Mouse (Mus musculus): ENCODE measurements around the gene Pacsin2. TPM values are rescaled to one million over a fixed set of nuclear protein-coding genes. Genes with fewer than 3 reads are reported as not detected.
"Not testable (repeated sequence)": the region's sequence is repeated elsewhere in the genome, so short reads cannot be mapped to it uniquely, and the experiment has no call there.

Pacsin2 gene
- polyA plus RNA-seq, 1 experiment from 2014 or later = 63.8 TPM

GRCm38 (mm10) chr15:83411616-83412015, 52.8 kb downstream of the Pacsin2 start:
- H3K4me3 ChIP-seq (ENCODE audit: low read depth, low read length) = no peak overlapping the region
- no peak for TF ChIP-seq CTCF (IDR thresholded peaks at IDR 0.05; ENCODE audit: low read depth)
- no peak overlapping the region for H3K4me2 ChIP-seq
- DNase-seq = peak; percentile 61
- no peaks in the 10 kb centered on the region for H3K36me3 ChIP-seq (ENCODE audit: insufficient read depth)
- peak overlapping the region; percentile 85 for H3K27ac ChIP-seq (ENCODE audit: low read depth)
- no peaks in the 10 kb centered on the region for H3K9me3 ChIP-seq (ENCODE audit: low read depth, low read length)
- H3K9ac ChIP-seq = no peak overlapping the region
- H3K27me3 ChIP-seq (ENCODE audit: insufficient read depth, low read length) = no peaks in the 10 kb centered on the region
- ATAC-seq (ENCODE audit: insufficient read depth) = peak; percentile 61
- 65% methylated on average over 4 of the region's 4 CpGs for WGBS
- H3K4me1 ChIP-seq (ENCODE audit: insufficient read depth) = peaks cover 10% of the 10 kb centered on the region

GRCm38 (mm10) chr15:83410735-83411134, 53.7 kb downstream of the Pacsin2 start:
- Histone ChIP-seq H3K4me3 (ENCODE audit: low read depth, low read length) (no peak overlapping the region), H3K36me3 (ENCODE audit: insufficient read depth) (no peaks in the 10 kb centered on the region), H3K4me2 (no peak overlapping the region), H3K27me3 (ENCODE audit: insufficient read depth, low read length) (no peaks in the 10 kb centered on the region), H3K4me1 (ENCODE audit: insufficient read depth) (peaks cover 10% of the 10 kb centered on the region), H3K9ac (no peak overlapping the region), H3K27ac (ENCODE audit: low read depth) (peak overlapping the region; percentile 85), H3K9me3 (ENCODE audit: low read depth, low read length) (no peaks in the 10 kb centered on the region)
- no peak for TF ChIP-seq CTCF (IDR thresholded peaks at IDR 0.05; ENCODE audit: low read depth)
- no peak for ATAC-seq (ENCODE audit: insufficient read depth)
- WGBS = 58% methylated on average over 4 of the region's 4 CpGs
- DNase-seq = no peak

- H3K9me3 ChIP-seq (ENCODE audit: low read depth, low read length) = no peaks in the 10 kb centered on the region
- H3K4me1 ChIP-seq (ENCODE audit: insufficient read depth) = peaks cover 10% of the 10 kb centered on the region
- H3K27ac ChIP-seq (ENCODE audit: low read depth) = peak overlapping the region; percentile 85; the same call in 1 of the 2 replicates
- no peaks in the 10 kb centered on the region for H3K36me3 ChIP-seq (ENCODE audit: insufficient read depth)
- no peak for TF ChIP-seq CTCF (IDR thresholded peaks at IDR 0.05; ENCODE audit: low read depth)
- H3K4me2 ChIP-seq = no peak overlapping the region
- 31% methylated on average over 6 of the region's 6 CpGs for WGBS
- ATAC-seq (ENCODE audit: insufficient read depth) (no peak), DNase-seq (no peak)
- H3K4me3 ChIP-seq (ENCODE audit: low read depth, low read length) = no peak overlapping the region
- H3K9ac ChIP-seq = no peak overlapping the region
- H3K27me3 ChIP-seq (ENCODE audit: insufficient read depth, low read length) = no peaks in the 10 kb centered on the region
Observed at GRCm38 (mm10) chr15:83410270-83410669, 54.1 kb downstream of the Pacsin2 start.

- Histone ChIP-seq H3K9me3 (ENCODE audit: low read depth, low read length) (no peaks in the 10 kb centered on the region), H3K4me1 (ENCODE audit: insufficient read depth) (peaks cover 10% of the 10 kb centered on the region), H3K9ac (no peak overlapping the region), H3K36me3 (ENCODE audit: insufficient read depth) (no peaks in the 10 kb centered on the region), H3K27me3 (ENCODE audit: insufficient read depth, low read length) (no peaks in the 10 kb centered on the region), H3K4me2 (no peak overlapping the region), H3K4me3 (ENCODE audit: low read depth, low read length) (no peak overlapping the region), H3K27ac (ENCODE audit: low read depth) (peak overlapping the region; percentile 70)
- peak; percentile 34; the same call in 1 of the 2 replicates for TF ChIP-seq CTCF (IDR thresholded peaks at IDR 0.05; ENCODE audit: low read depth)
- no peak for DNase-seq
- WGBS = 57% methylated on average over 8 of the region's 8 CpGs
- ATAC-seq (ENCODE audit: insufficient read depth) = peak; percentile 29; the same call in 1 of the 2 replicates
Observed at GRCm38 (mm10) chr15:83408692-83409442, 55.5 kb downstream of the Pacsin2 start.

- Histone ChIP-seq H3K27me3 (ENCODE audit: insufficient read depth, low read length) (no peaks in the 10 kb centered on the region), H3K36me3 (ENCODE audit: insufficient read depth) (no peaks in the 10 kb centered on the region), H3K9me3 (ENCODE audit: low read depth, low read length) (no peaks in the 10 kb centered on the region), H3K9ac (no peak overlapping the region), H3K27ac (ENCODE audit: low read depth) (peak overlapping the region; percentile 70; the same call in 1 of the 2 replicates), H3K4me3 (ENCODE audit: low read depth, low read length) (no peak overlapping the region), H3K4me2 (no peak overlapping the region), H3K4me1 (ENCODE audit: insufficient read depth) (peaks cover 10% of the 10 kb centered on the region)
- no peak for ATAC-seq (ENCODE audit: insufficient read depth)
- DNase-seq = no peak
- TF ChIP-seq CTCF (IDR thresholded peaks at IDR 0.05; ENCODE audit: low read depth) = no peak
- WGBS = 77% methylated on average over 5 of the region's 5 CpGs
Observed at GRCm38 (mm10) chr15:83408216-83408615, 56.2 kb downstream of the Pacsin2 start.

GRCm38 (mm10) chr15:83407502-83407901, 56.9 kb downstream of the Pacsin2 start:
- TF ChIP-seq CTCF (IDR thresholded peaks at IDR 0.05; ENCODE audit: low read depth) = no peak
- WGBS = 73% methylated on average over 5 of the region's 5 CpGs
- no peak overlapping the region; the same call in 1 of the 2 replicates for H3K27ac ChIP-seq (ENCODE audit: low read depth)
- H3K36me3 ChIP-seq (ENCODE audit: insufficient read depth) = no peaks in the 10 kb centered on the region
- no peaks in the 10 kb centered on the region for H3K27me3 ChIP-seq (ENCODE audit: insufficient read depth, low read length)
- DNase-seq (no peak), ATAC-seq (ENCODE audit: insufficient read depth) (no peak)
- H3K9ac ChIP-seq = no peak overlapping the region
- peaks cover 10% of the 10 kb centered on the region for H3K4me1 ChIP-seq (ENCODE audit: insufficient read depth)
- no peak overlapping the region for H3K4me2 ChIP-seq
- H3K9me3 ChIP-seq (ENCODE audit: low read depth, low read length) = no peaks in the 10 kb centered on the region
- no peak overlapping the region for H3K4me3 ChIP-seq (ENCODE audit: low read depth, low read length)

GRCm38 (mm10) chr15:83405866-83406265, 58.5 kb downstream of the Pacsin2 start:
- not testable (repeated sequence) for H3K27me3 ChIP-seq (ENCODE audit: insufficient read depth, low read length); H3K9ac ChIP-seq; H3K4me2 ChIP-seq; H3K27ac ChIP-seq (ENCODE audit: low read depth); H3K4me3 ChIP-seq (ENCODE audit: low read depth, low read length); H3K4me1 ChIP-seq (ENCODE audit: insufficient read depth); H3K9me3 ChIP-seq (ENCODE audit: low read depth, low read length); DNase-seq; H3K36me3 ChIP-seq (ENCODE audit: insufficient read depth)
- ATAC-seq (ENCODE audit: insufficient read depth) = peak; percentile 79
- 84% methylated on average over 18 of the region's 40 CpGs for WGBS
